Mouse (Mus musculus) bone marrow macrophage, adult 2 months (primary cell): Measurements from ENCODE around the gene Olfr1416. TPM values are rescaled to one million over a fixed set of nuclear protein-coding genes. Genes with fewer than 3 reads are reported as not detected.

ENCODE experiments used
- H3K27ac ChIP-seq: 2 replicates; pipeline ENCODE4 v1.5.1; 2012; ENCODE audit warnings: low read depth, low read length; ENCODE audit not compliant: insufficient read depth
- H3K4me1 ChIP-seq: 2 replicates; pipeline ENCODE4 v1.6.1; 2012; ENCODE audit warnings: low read length; ENCODE audit not compliant: control insufficient read depth, insufficient read depth
- H3K4me3 ChIP-seq: 2 replicates; pipeline ENCODE4 v1.5.1; 2012; ENCODE audit warnings: mild to moderate bottlenecking, low read length, moderate library complexity; ENCODE audit not compliant: insufficient read depth
- CTCF ChIP-seq: IDR thresholded peaks from 2 replicates; pipeline ENCODE4 v1.5.1; 2012; ENCODE audit warnings: low read depth, mild to moderate bottlenecking, low read length, moderate library complexity
- POLR2A ChIP-seq: IDR thresholded peaks from 2 replicates; pipeline ENCODE4 v1.6.1; 2012; ENCODE audit warnings: mild to moderate bottlenecking, low read depth, low read length, borderline replicate concordance
- polyA plus RNA-seq: library from polyadenylated mRNA; stranded (reverse); fragments of >200 nt; gene quantifications from 2 replicates; pipeline ENCODE4 v1.2.4, GENCODE M21; 2012; ENCODE audit not compliant: missing spikeins, insufficient read depth, insufficient read length

Olfr1416 gene
- polyA plus RNA-seq, 1 experiment, result not detected

DNA sequence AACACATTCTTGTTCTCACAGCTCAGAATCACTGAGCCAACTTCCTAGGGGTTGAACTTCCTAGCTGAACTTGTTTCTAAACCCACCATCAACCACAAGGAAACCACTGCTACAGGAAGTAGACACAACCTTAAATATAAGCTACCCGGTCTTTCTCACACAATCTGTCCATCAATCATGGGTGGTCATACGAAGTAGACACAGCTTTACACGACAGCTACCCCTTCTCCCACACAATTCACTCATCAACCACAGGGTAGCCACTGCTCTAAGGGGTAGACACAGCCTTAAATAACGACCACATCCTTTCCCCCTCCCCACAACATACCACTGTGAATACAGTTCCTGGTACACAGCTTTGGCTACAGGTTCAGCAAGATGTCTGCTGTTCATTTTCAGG, 16.0 kb downstream of the Olfr1416 start:
- no peak overlapping the region for H3K4me3 ChIP-seq
- no peak overlapping the region for H3K27ac ChIP-seq
- no peaks in the 10 kb centered on the region for H3K4me1 ChIP-seq
- TF ChIP-seq CTCF (no peak), POLR2A (no peak)

DNA sequence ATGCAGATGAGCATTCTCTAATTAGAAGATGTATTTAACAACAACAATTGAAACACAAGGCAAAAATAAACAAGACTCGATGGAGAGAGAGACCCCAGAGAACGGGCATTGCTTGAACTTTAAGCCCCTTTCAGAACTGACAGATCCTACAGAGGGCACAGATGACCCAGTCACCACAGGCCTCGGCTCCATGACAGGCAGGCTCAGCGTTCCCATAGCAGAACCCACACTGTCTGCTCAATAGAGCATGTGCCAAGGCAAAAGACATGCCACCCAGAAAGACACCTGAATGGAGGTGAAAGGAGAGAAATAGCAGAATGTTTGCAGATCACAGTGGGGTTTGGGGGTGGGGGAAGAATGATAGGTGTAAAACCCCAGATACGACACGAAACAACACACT, 26.5 kb downstream of the Olfr1416 start:
- H3K27ac ChIP-seq, result no peak overlapping the region
- H3K4me1 ChIP-seq, result no peaks in the 10 kb centered on the region
- H3K4me3 ChIP-seq, result no peak overlapping the region
- TF ChIP-seq POLR2A, result no peak
- TF ChIP-seq CTCF, result no peak

DNA sequence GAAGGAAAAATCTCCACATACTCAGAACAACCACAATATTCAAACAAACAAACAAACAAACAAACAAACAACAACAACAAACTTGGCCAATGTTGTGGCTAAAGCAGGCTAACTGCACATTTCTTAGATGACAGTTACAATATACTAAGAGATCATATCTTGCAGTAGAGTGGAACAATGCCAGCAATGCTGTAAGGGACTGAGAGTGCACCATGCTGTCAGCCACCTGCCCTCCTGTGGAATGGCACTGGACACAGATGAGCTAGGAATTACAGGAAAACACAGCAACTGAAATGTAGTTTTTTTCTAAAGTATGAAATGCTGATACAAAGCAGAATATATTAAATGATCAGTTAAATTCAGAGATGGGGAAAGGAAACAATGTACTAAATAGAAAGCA, 27.2 kb downstream of the Olfr1416 start:
- TF ChIP-seq CTCF (no peak), POLR2A (no peak)
- H3K4me3 ChIP-seq, result no peak overlapping the region
- no peak overlapping the region for H3K27ac ChIP-seq
- H3K4me1 ChIP-seq, result no peaks in the 10 kb centered on the region

DNA sequence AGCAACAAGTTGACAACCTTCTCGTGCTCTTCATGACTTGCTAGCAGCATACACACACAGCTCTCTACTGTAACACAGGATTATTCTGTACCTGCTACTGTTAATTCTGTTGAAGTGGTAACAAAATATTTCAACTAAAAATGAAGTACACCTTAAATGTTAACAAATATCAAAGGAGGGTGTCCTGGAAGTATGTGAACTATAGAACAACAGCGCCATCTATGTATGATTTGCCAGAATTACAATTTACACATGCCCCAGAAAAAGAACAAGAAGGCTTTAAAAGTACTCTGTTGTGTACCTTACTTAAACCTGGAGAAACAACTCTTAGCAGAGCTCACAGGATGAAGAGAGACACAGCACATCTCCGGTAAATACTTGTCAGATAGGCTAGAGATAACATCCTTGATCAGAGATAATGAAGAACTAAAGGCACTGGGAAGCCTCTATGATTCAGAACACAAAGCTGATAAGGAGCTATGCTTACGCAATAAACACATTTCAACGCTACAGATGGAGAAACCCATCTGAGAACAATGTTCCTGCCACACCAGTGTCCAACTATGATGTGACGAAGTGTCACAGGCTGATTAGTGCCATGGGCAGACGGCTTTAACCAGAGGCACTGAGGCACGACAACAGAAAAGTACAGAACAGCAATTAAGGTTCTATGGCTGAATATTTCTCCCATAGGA, 31.0 kb downstream of the Olfr1416 start:
- Histone ChIP-seq H3K27ac (no peak overlapping the region), H3K4me3 (no peak overlapping the region), H3K4me1 (0 out of 2 replicates have a peak, but pooled peaks cover 3% of the 10 kb centered on the region)
- TF ChIP-seq CTCF, result no peak
- no peak for TF ChIP-seq POLR2A

DNA sequence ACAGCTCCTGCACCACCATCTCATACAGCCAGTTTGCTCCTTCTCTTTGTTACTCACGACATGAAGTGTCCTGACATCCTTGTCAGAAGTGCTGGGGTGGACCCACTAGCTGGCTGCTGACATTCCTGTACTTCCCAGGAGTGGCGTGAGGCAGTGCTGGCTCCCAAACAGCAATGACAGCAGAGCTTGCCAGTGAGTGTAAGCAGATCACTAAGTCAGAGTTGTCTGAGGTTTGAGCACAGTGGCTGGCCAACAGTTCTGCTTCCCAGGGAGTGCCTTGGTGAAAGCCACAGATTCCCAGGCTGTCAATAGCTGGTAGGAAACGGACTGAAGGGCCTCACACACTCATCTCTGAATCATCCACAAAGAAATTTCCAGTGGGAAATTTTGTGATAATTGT, 36.6 kb downstream of the Olfr1416 start:
- no peak for TF ChIP-seq CTCF
- no peak for TF ChIP-seq POLR2A
- Histone ChIP-seq H3K4me1 (0 out of 2 replicates have a peak, but pooled peaks cover 3% of the 10 kb centered on the region), H3K27ac (no peak overlapping the region), H3K4me3 (no peak overlapping the region)

DNA sequence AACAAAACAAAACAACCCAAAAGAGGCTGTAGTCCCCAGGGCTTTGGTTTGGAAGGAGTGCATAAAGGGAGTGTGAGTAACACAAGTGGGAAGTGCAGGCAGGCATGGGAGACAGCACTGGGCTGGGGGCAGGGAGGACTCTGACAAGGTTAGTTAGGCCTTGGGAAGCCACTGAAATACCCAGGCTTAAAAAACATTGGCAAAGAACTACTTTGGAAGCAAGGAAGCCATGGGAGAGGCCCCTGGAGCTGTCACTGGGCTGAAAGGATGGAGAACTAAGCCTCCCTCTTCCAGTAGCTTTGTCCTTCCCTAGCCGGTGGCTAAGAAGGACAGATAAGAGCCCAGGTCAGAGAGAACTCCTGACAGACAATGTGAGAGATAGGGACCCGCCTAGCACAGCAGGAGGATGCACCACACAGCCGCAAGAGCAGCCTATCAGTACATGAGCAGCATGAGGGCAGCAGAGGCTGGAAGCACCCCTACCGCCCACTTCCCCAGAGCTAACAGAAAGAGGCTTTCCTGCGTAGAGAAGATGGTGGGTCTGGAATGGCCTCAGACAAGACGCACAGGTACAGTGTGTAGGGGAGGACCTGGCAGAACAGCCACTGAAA, 43.4 kb downstream of the Olfr1416 start:
- peaks cover 12% of the 10 kb centered on the region for H3K4me1 ChIP-seq
- TF ChIP-seq POLR2A, result no peak
- TF ChIP-seq CTCF, result no peak
- no peak overlapping the region for H3K4me3 ChIP-seq
- H3K27ac ChIP-seq, result no peak overlapping the region

DNA sequence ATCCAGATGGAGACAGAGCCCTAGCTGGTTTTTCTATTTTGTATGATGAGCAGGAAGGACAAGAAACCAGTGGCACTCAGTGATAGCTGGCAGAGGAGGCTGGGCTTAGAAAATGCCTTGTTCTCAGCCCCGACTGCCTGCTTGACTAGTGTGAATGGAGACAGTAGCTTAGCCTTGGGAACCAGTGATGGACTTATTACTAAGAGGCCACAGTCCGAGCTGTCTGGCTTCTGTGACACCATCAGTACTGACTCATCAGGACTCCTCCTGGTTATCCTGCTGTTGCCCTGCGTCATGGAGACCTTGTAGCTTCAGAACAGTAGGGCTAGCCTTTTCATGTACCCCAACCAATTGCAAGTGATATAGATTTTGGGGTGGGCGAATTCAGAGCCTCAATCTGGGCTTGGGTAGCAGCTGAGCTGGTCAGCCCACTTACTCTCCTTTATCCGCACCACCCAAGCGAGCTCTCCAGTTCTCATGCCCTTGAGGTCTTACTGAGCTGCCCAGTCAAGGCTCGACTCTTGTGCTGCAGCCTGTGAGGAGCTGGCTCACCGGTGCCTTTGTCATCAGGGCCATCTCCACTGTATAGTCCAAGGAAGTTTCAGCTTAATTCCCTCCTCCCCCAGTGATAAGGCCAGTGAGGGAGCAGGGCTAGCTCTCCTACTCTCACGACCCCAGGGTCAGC, 44.7 kb downstream of the Olfr1416 start:
- peaks cover 14% of the 10 kb centered on the region for H3K4me1 ChIP-seq
- H3K27ac ChIP-seq, result no peak overlapping the region
- TF ChIP-seq CTCF, result no peak
- TF ChIP-seq POLR2A, result no peak
- no peak overlapping the region for H3K4me3 ChIP-seq

DNA sequence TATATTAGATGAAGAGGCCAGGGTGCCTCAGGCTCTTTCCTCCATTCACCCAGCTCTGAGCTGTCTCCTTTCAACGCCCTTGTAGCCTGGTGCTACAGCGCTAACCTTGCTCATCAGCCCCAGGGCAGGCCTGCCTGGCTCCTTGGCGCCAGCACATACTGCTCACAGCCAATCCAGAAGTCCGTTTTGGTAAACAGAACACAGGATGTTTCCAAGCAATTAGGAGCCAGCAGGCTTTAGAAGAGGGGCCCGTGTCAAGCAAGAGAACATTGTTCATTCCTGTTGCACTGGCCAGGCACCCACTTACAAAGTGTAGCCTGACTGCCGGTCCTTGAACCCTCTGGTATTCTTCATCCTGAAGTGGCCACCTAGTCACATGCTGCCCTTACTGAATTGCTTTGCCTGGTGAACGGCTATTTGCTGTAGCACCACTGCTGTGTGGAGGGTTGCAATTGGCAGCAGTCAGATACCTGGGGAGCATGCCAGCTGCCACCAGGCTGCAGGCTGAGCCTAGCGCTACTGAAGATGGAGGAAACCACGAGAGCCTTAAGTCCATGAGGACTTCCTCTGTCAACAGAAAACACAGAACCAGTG, 47.1 kb downstream of the Olfr1416 start:
- TF ChIP-seq POLR2A, result no peak
- H3K4me1 ChIP-seq, result peaks cover 14% of the 10 kb centered on the region
- H3K4me3 ChIP-seq, result no peak overlapping the region
- H3K27ac ChIP-seq, result no peak overlapping the region

DNA sequence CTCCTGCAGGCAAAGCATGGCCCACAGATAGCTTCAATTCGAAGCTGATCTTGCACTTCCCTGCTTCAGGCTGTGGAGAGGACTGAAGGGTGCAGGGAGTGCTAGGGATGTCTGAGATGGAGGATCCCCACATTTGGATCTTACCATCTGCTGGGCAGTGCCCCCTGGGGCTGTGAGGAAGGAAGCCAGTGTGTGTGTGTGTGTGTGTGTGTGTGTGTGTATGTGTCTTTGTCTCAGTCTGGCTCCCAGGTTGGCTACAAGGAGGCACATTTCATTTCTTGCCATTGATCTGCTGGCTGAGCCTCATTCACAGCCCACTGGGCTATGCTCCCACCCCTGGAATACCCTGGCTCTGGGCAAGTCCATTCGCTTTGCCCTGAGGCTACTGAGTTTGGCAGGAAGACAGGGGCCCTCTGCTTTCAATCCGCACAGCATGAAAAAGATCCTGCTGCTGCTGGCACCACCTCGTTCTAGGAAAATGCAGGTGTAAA, 48.0 kb downstream of the Olfr1416 start:
- no peak overlapping the region for H3K4me3 ChIP-seq
- no peak for TF ChIP-seq POLR2A
- TF ChIP-seq CTCF, result no peak
- H3K4me1 ChIP-seq, result peaks cover 14% of the 10 kb centered on the region
- no peak overlapping the region for H3K27ac ChIP-seq
